Mouse (Mus musculus) kidney, embryonic 15.5 days (tissue): ENCODE data around the gene Tfap2c. TPM values are rescaled to one million over a fixed set of nuclear protein-coding genes. Genes with fewer than 3 reads are reported as not detected.
A peak's percentile ranks its signal among the peaks of the same experiment; 100 is the strongest.

Source experiments
- ATAC-seq: fragments of 200-750 bp; cut with Nextera tagmentation; replicated peaks from 2 replicates; pipeline ENCODE4 v1.8.0; 2017; ENCODE audit warnings: moderate TSS enrichment; ENCODE audit not compliant: low FRiP score
- H3K27ac ChIP-seq: fragments of 300-500 bp; sonication (generic); 2 replicates; pipeline ENCODE4 v1.5.1; 2015; ENCODE audit warnings: mild to moderate bottlenecking, inconsistent platforms
- H3K27me3 ChIP-seq: fragments of 300-500 bp; sonication (generic); 2 replicates; pipeline ENCODE4 v1.6.1; 2015; ENCODE audit warnings: inconsistent platforms
- H3K36me3 ChIP-seq: fragments of 300-500 bp; sonication (generic); 2 replicates; pipeline ENCODE4 v1.6.1; 2015; ENCODE audit warnings: inconsistent platforms
- H3K4me1 ChIP-seq: fragments of 300-500 bp; sonication (generic); 2 replicates; pipeline ENCODE4 v1.6.1; 2015; ENCODE audit warnings: inconsistent platforms
- H3K4me2 ChIP-seq: fragments of 300-500 bp; sonication (generic); 2 replicates; pipeline ENCODE4 v1.6.1; 2015; ENCODE audit warnings: moderate library complexity, mild to moderate bottlenecking, inconsistent platforms
- H3K4me3 ChIP-seq: fragments of 300-500 bp; sonication (generic); replicated peaks from 2 replicates; pipeline ENCODE4 v1.5.1; 2015; ENCODE audit warnings: mild to moderate bottlenecking, inconsistent platforms
- H3K9ac ChIP-seq: fragments of 300-500 bp; sonication (generic); 2 replicates; pipeline ENCODE4 v1.6.1; 2015; ENCODE audit warnings: mild to moderate bottlenecking, inconsistent platforms
- H3K9me3 ChIP-seq: fragments of 300-500 bp; sonication (generic); replicated peaks from 2 replicates; pipeline ENCODE4 v1.6.1; 2016; ENCODE audit warnings: inconsistent platforms
- WGBS: fragments of 180-500 bp; shearing (Covaris S2); methylation state at CpG from one replicate; pipeline ENCODE4 v1.1.7; 2015; ENCODE audit warnings: mixed read lengths; 5-methylcytosine and 5-hydroxymethylcytosine counted together
- polyA plus RNA-seq: library from polyadenylated mRNA; unstranded; fragments of >200 nt; fragmentation: Nextera tagmentation; extraction: Ambion mirVana; gene quantifications from 2 replicates; pipeline ENCODE4 v1.2.1, GENCODE M21; 2015

The Tfap2c gene
- 0.57 and 0.62 TPM in 2 replicates for polyA plus RNA-seq

GRCm38 (mm10) chr2:172549371-172550155, at the start of gene Tfap2c:
TSS of gene Tfap2c (plus strand) at chr2:172549593.
- Histone ChIP-seq H3K4me3 (peak within 1 kb of the TSS; percentile 40), H3K9ac (0 out of 2 replicates have a peak within 1 kb of the TSS, but pooled peaks have one; percentile 7), H3K4me1 (peaks cover 54% of the 10 kb centered on the region), H3K27ac (no peak within 1 kb of the TSS), H3K9me3 (no peaks in the 10 kb centered on the region), H3K36me3 (no peaks in the 10 kb centered on the region), H3K4me2 (peak within 1 kb of the TSS; percentile 74), H3K27me3 (peaks cover 100% of the 10 kb centered on the region)
- peak; percentile 48; the same call in 1 of the 2 replicates for ATAC-seq
- under 1% methylated on average over 70 of the region's 70 CpGs for WGBS

GRCm38 (mm10) chr2:172500752-172501316, 48.6 kb upstream of the Tfap2c start:
- H3K9ac ChIP-seq: no peak overlapping the region
- no peak overlapping the region for H3K4me3 ChIP-seq
- no peak for ATAC-seq
- no peaks in the 10 kb centered on the region for H3K27me3 ChIP-seq
- H3K36me3 ChIP-seq: no peaks in the 10 kb centered on the region
- H3K27ac ChIP-seq: no peak overlapping the region
- no peaks in the 10 kb centered on the region for H3K9me3 ChIP-seq
- H3K4me2 ChIP-seq: no peak overlapping the region
- 44% methylated on average over 7 of the region's 7 CpGs for WGBS
- H3K4me1 ChIP-seq: no peaks in the 10 kb centered on the region

- WGBS: 9% methylated on average over 4 of the region's 4 CpGs
- no peak overlapping the region for H3K9ac ChIP-seq
These were observed 48.1 kb upstream of the Tfap2c start for GRCm38 (mm10) chr2:172501341-172501740.

GRCm38 (mm10) chr2:172502168-172502567, 47.2 kb upstream of the Tfap2c start:
- WGBS: 66% methylated on average over 14 of the region's 14 CpGs
- H3K27ac ChIP-seq: no peak overlapping the region

More at GRCm38 (mm10) chr2:172501341-172501740, 48.1 kb upstream of the Tfap2c start:
- Histone ChIP-seq H3K4me3 (no peak overlapping the region), H3K27me3 (no peaks in the 10 kb centered on the region), H3K4me2 (no peak overlapping the region), H3K9me3 (no peaks in the 10 kb centered on the region), H3K27ac (no peak overlapping the region), H3K4me1 (no peaks in the 10 kb centered on the region), H3K36me3 (no peaks in the 10 kb centered on the region)
- ATAC-seq: 0 out of 2 replicates have a peak, but pooled peaks have one; percentile 15

GRCm38 (mm10) chr2:172506121-172506520, 43.3 kb upstream of the Tfap2c start:
- no peaks in the 10 kb centered on the region for H3K27me3 ChIP-seq
- no peak overlapping the region for H3K4me2 ChIP-seq
- no peaks in the 10 kb centered on the region for H3K9me3 ChIP-seq
- no peaks in the 10 kb centered on the region for H3K4me1 ChIP-seq
- no peak overlapping the region for H3K4me3 ChIP-seq
- H3K36me3 ChIP-seq: no peaks in the 10 kb centered on the region
- no peak overlapping the region for H3K27ac ChIP-seq
- 87% methylated on average over 7 of the region's 7 CpGs for WGBS
- no peak for ATAC-seq
- H3K9ac ChIP-seq: no peak overlapping the region

More at GRCm38 (mm10) chr2:172502168-172502567, 47.2 kb upstream of the Tfap2c start:
- no peak overlapping the region for H3K4me3 ChIP-seq
- no peak overlapping the region for H3K9ac ChIP-seq
- H3K36me3 ChIP-seq: no peaks in the 10 kb centered on the region
- H3K4me1 ChIP-seq: no peaks in the 10 kb centered on the region
- no peaks in the 10 kb centered on the region for H3K9me3 ChIP-seq
- H3K4me2 ChIP-seq: no peak overlapping the region
- no peak for ATAC-seq
- no peaks in the 10 kb centered on the region for H3K27me3 ChIP-seq

- Histone ChIP-seq H3K4me3 (no peak overlapping the region), H3K36me3 (no peaks in the 10 kb centered on the region), H3K4me1 (no peaks in the 10 kb centered on the region), H3K9me3 (no peaks in the 10 kb centered on the region), H3K27me3 (peaks cover 3% of the 10 kb centered on the region; the same call in 1 of the 2 replicates), H3K27ac (no peak overlapping the region), H3K9ac (no peak overlapping the region), H3K4me2 (no peak overlapping the region)
- WGBS: 91% methylated on average over 15 of the region's 15 CpGs
- no peak for ATAC-seq
These were observed 39.2 kb upstream of the Tfap2c start for GRCm38 (mm10) chr2:172510056-172510712.

- no peak for ATAC-seq
- H3K36me3 ChIP-seq: no peaks in the 10 kb centered on the region
- no peak overlapping the region for H3K27ac ChIP-seq
- 69% methylated on average over 3 of the region's 3 CpGs for WGBS
- H3K4me3 ChIP-seq: no peak overlapping the region
- H3K9ac ChIP-seq: no peak overlapping the region
- H3K27me3 ChIP-seq: peaks cover 3% of the 10 kb centered on the region; the same call in 1 of the 2 replicates
- H3K4me1 ChIP-seq: no peaks in the 10 kb centered on the region
- H3K9me3 ChIP-seq: no peaks in the 10 kb centered on the region
- no peak overlapping the region for H3K4me2 ChIP-seq
These were observed 38.5 kb upstream of the Tfap2c start for GRCm38 (mm10) chr2:172510899-172511298.

- no peak overlapping the region for H3K9ac ChIP-seq
- H3K4me3 ChIP-seq: no peak overlapping the region
- H3K27me3 ChIP-seq: peaks cover 7% of the 10 kb centered on the region; the same call in 1 of the 2 replicates
- ATAC-seq: no peak
- H3K4me1 ChIP-seq: peaks cover 3% of the 10 kb centered on the region; the same call in 1 of the 2 replicates
- no peaks in the 10 kb centered on the region for H3K9me3 ChIP-seq
- H3K4me2 ChIP-seq: no peak overlapping the region
- WGBS: 15% methylated on average over 11 of the region's 11 CpGs
- H3K36me3 ChIP-seq: no peaks in the 10 kb centered on the region
- H3K27ac ChIP-seq: no peak overlapping the region
These were observed 32.9 kb upstream of the Tfap2c start for GRCm38 (mm10) chr2:172516407-172516992.

- Histone ChIP-seq H3K4me2 (no peak overlapping the region), H3K4me1 (peaks cover 3% of the 10 kb centered on the region; the same call in 1 of the 2 replicates), H3K27me3 (0 out of 2 replicates have a peak, but pooled peaks cover 3% of the 10 kb centered on the region), H3K4me3 (no peak overlapping the region), H3K36me3 (no peaks in the 10 kb centered on the region), H3K9ac (no peak overlapping the region), H3K27ac (no peak overlapping the region), H3K9me3 (no peaks in the 10 kb centered on the region)
- ATAC-seq: no peak
- WGBS: 87% methylated on average over 9 of the region's 9 CpGs
These were observed 28.6 kb upstream of the Tfap2c start for GRCm38 (mm10) chr2:172520616-172521371.

GRCm38 (mm10) chr2:172522528-172522927, 26.9 kb upstream of the Tfap2c start:
- H3K9ac ChIP-seq: no peak overlapping the region
- no peaks in the 10 kb centered on the region for H3K4me1 ChIP-seq
- no peak overlapping the region for H3K4me3 ChIP-seq
- ATAC-seq: no peak
- H3K27ac ChIP-seq: no peak overlapping the region
- no peak overlapping the region for H3K4me2 ChIP-seq
- H3K36me3 ChIP-seq: no peaks in the 10 kb centered on the region
- no peaks in the 10 kb centered on the region for H3K9me3 ChIP-seq
- H3K27me3 ChIP-seq: 0 out of 2 replicates have a peak, but pooled peaks cover 3% of the 10 kb centered on the region
- WGBS: 74% methylated on average over 12 of the region's 12 CpGs

GRCm38 (mm10) chr2:172527175-172527574, 22.2 kb upstream of the Tfap2c start:
- Histone ChIP-seq H3K36me3 (no peaks in the 10 kb centered on the region), H3K9ac (no peak overlapping the region), H3K4me1 (no peaks in the 10 kb centered on the region), H3K4me2 (no peak overlapping the region), H3K27ac (no peak overlapping the region), H3K9me3 (no peaks in the 10 kb centered on the region), H3K27me3 (no peaks in the 10 kb centered on the region), H3K4me3 (no peak overlapping the region)
- no peak for ATAC-seq
- WGBS: 84% methylated on average over 8 of the region's 8 CpGs
